In genomic region chr2:33130141-33130525, GRCm38 (mm10) we compare ENCODE assay signal across 8 mouse cellular contexts. TPM values are rescaled to one million over a fixed set of nuclear protein-coding genes. Genes with fewer than 3 reads are reported as not detected.
DNase-seq lines count a peak whose midpoint lies in the region; ATAC-seq and TF ChIP-seq lines count a peak whose summit lies in the region.

No protein-coding gene starts in this region.

- H3K4me3 ChIP-seq in spleen, adult 2 months (ENCODE audit: extremely low read depth, insufficient read depth, insufficient read length): peak overlapping the region; percentile 63
- peak overlapping the region; percentile 61 for H3K4me3 ChIP-seq in intestine, embryonic 15.5 days (replicated peaks)
- peak overlapping the region; percentile 79 for H3K4me3 ChIP-seq in neural tube, embryonic 15.5 days (replicated peaks)

- no peak for TF ChIP-seq POLR2A in spleen, adult 2 months (IDR thresholded peaks at IDR 0.05; ENCODE audit: low read depth, low read length)

- WGBS in spleen, adult 2 months: under 1% methylated on average over 33 of the region's 33 CpGs
- WGBS in intestine, embryonic 15.5 days: under 1% methylated on average over 33 of the region's 33 CpGs
- WGBS in neural tube, embryonic 15.5 days: under 1% methylated on average over 33 of the region's 33 CpGs

- peak; percentile 51 for DNase-seq in adrenal gland, postnatal 25 days
- no peak for DNase-seq in adrenal gland, postnatal 14 days
- no peak for DNase-seq in spleen, adult 2 months (ENCODE audit: low read depth in 1 of 2, low spot score in 2 of 2)
- no peak for DNase-seq in spleen, adult 18-20 months
- DNase-seq in thymus, postnatal 0 days (ENCODE audit: low spot score): no peak

- no peak overlapping the region for H3K27ac ChIP-seq in spleen, adult 2 months (ENCODE audit: insufficient read depth, low read length)
- H3K27ac ChIP-seq in intestine, embryonic 15.5 days: peak overlapping the region; percentile 10; the same call in 1 of the 2 replicates
- peak overlapping the region; percentile 75 for H3K27ac ChIP-seq in neural tube, embryonic 15.5 days (replicated peaks)

- peak overlapping the region; percentile 89 for H3K4me2 ChIP-seq in intestine, embryonic 15.5 days (replicated peaks)
- peak overlapping the region; percentile 98 for H3K4me2 ChIP-seq in neural tube, embryonic 15.5 days

- peaks cover 8% of the 10 kb centered on the region for H3K4me1 ChIP-seq in spleen, adult 2 months (ENCODE audit: control insufficient read depth, insufficient read depth, insufficient read length)
- H3K4me1 ChIP-seq in intestine, embryonic 15.5 days (replicated peaks): peaks cover 11% of the 10 kb centered on the region
- peaks cover 33% of the 10 kb centered on the region for H3K4me1 ChIP-seq in neural tube, embryonic 15.5 days

- no peak; the same call in none of the 2 replicates for ATAC-seq in intestine, embryonic 15.5 days
- no peak for ATAC-seq in neural tube, embryonic 15.5 days (ENCODE audit: low FRiP score)
- no peak for ATAC-seq in megakaryocyte progenitor cell, adult 5-6 weeks (replicated peaks; ENCODE audit: poor library complexity)

- peak overlapping the region; percentile 64 for H3K9ac ChIP-seq in intestine, embryonic 15.5 days
- peak overlapping the region; percentile 80 for H3K9ac ChIP-seq in neural tube, embryonic 15.5 days (replicated peaks)

- H3K9me3 ChIP-seq in intestine, embryonic 15.5 days: no peaks in the 10 kb centered on the region
- H3K9me3 ChIP-seq in neural tube, embryonic 15.5 days (replicated peaks): no peaks in the 10 kb centered on the region

- TF ChIP-seq CTCF in spleen, adult 2 months (IDR thresholded peaks at IDR 0.05; ENCODE audit: extremely low read depth, insufficient read depth, insufficient read length, insufficient replicate concordance): no peak

- H3K27me3 ChIP-seq in spleen, adult 2 months (ENCODE audit: control insufficient read depth, insufficient read depth, low read length): no peaks in the 10 kb centered on the region
- H3K27me3 ChIP-seq in intestine, embryonic 15.5 days (replicated peaks): peaks cover 8% of the 10 kb centered on the region; the same call in 1 of the 2 replicates
- no peaks in the 10 kb centered on the region; the same call in 1 of the 2 replicates for H3K27me3 ChIP-seq in neural tube, embryonic 15.5 days (replicated peaks)

- H3K36me3 ChIP-seq in spleen, adult 2 months (ENCODE audit: control insufficient read depth, insufficient read depth, low read length): no peaks in the 10 kb centered on the region
- no peaks in the 10 kb centered on the region for H3K36me3 ChIP-seq in intestine, embryonic 15.5 days
- no peaks in the 10 kb centered on the region for H3K36me3 ChIP-seq in neural tube, embryonic 15.5 days

RNA-seq across cellular contexts. Expression of gene Garnl3, which starts 1.3 kb away (rescaled TPM):
- 17.3 and 19.2 TPM in 2 replicates for total RNA-seq in adrenal gland, postnatal 25 days (2021)
- 15.1 and 20.9 TPM in 2 replicates for total RNA-seq in adrenal gland, postnatal 14 days (2021)
- polyA plus RNA-seq in spleen, adult 2 months (2012; rRNA removed): 1.9 and 2.3 TPM in 2 replicates
- polyA plus RNA-seq in intestine, embryonic 15.5 days (2015; fragmentation: Nextera tagmentation; extraction: Ambion mirVana): 10.3 and 11.7 TPM in 2 replicates
- polyA plus RNA-seq in neural tube, embryonic 15.5 days (2015; fragmentation: Nextera tagmentation; extraction: Ambion mirVana): 49.6 and 62.3 TPM in 2 replicates
- total RNA-seq in megakaryocyte progenitor cell, adult 5-6 weeks (2015): 0.12 TPM in 1 of 2 replicates, not detected in the other
- total RNA-seq in megakaryocyte progenitor cell, adult 5-6 weeks (2017): 0.03 TPM in 1 of 2 replicates, not detected in the other
- polyA plus RNA-seq in thymus, postnatal 0 days (2015; fragmentation: Nextera tagmentation; extraction: Ambion mirVana): 0.81 and 1.0 TPM in 2 replicates
